Mouse (Mus musculus): ENCODE data around the gene Ebna1bp2. TPM values are rescaled to one million over a fixed set of nuclear protein-coding genes. Genes with fewer than 3 reads are reported as not detected.

Gene Ebna1bp2
- polyA plus RNA-seq, 1 experiment from 2014 or later: 191 TPM

DNA sequence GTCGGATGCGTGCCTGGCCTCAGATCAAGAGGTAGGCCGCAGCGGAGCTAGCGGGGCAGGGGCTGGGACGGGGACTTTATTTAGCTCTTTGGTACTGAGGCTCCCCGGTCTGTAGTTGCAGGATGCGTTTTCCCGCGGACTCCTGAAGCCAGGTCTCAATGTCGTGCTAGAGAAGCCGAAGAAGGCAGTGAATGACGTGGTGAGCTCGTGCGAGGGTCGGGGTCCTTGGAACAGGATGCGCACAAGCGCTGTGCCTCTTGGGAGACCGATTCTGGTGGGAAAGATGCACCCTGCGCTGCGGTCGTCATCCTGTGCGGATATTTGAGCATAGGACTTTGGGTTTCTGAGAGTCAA is 345 bp downstream of the Ebna1bp2 start:
- peak overlapping the region; percentile 81 for H3K27ac ChIP-seq (replicated peaks)
- under 1% methylated on average over 23 of the region's 23 CpGs for WGBS
- peaks cover 34% of the 10 kb centered on the region for H3K36me3 ChIP-seq (replicated peaks)
- H3K27me3 ChIP-seq (replicated peaks; ENCODE audit: low read depth, poor library complexity, severe bottlenecking): no peaks in the 10 kb centered on the region
- peaks cover 10% of the 10 kb centered on the region for H3K4me1 ChIP-seq
- H3K9me3 ChIP-seq: peaks cover 16% of the 10 kb centered on the region; the same call in 1 of the 2 replicates
- H3K4me3 ChIP-seq: peak overlapping the region; percentile 87
- no peak for DNase-seq (ENCODE audit: low spot score)

- Histone ChIP-seq H3K27ac (replicated peaks) (no peak overlapping the region), H3K27me3 (replicated peaks; ENCODE audit: low read depth, poor library complexity, severe bottlenecking) (no peaks in the 10 kb centered on the region), H3K9me3 (peaks cover 16% of the 10 kb centered on the region; the same call in 1 of the 2 replicates), H3K4me3 (peak overlapping the region; percentile 87), H3K36me3 (replicated peaks) (peaks cover 42% of the 10 kb centered on the region), H3K4me1 (peaks cover 10% of the 10 kb centered on the region)
- DNase-seq (ENCODE audit: low spot score): no peak
- WGBS: 89% methylated on average over 9 of the region's 9 CpGs
These were observed 1.2 kb downstream of the Ebna1bp2 start for GRCm38 (mm10) chr4:118621781-118622180.

- Histone ChIP-seq H3K36me3 (replicated peaks) (peaks cover 69% of the 10 kb centered on the region), H3K9me3 (no peaks in the 10 kb centered on the region), H3K27me3 (replicated peaks; ENCODE audit: low read depth, poor library complexity, severe bottlenecking) (no peaks in the 10 kb centered on the region), H3K4me1 (no peaks in the 10 kb centered on the region), H3K27ac (replicated peaks) (no peak overlapping the region), H3K4me3 (no peak overlapping the region)
- 90% methylated on average over 5 of the region's 5 CpGs for WGBS
- no peak for DNase-seq (ENCODE audit: low spot score)
These were observed 9.7 kb downstream of the Ebna1bp2 start for GRCm38 (mm10) chr4:118630261-118630660.

DNA sequence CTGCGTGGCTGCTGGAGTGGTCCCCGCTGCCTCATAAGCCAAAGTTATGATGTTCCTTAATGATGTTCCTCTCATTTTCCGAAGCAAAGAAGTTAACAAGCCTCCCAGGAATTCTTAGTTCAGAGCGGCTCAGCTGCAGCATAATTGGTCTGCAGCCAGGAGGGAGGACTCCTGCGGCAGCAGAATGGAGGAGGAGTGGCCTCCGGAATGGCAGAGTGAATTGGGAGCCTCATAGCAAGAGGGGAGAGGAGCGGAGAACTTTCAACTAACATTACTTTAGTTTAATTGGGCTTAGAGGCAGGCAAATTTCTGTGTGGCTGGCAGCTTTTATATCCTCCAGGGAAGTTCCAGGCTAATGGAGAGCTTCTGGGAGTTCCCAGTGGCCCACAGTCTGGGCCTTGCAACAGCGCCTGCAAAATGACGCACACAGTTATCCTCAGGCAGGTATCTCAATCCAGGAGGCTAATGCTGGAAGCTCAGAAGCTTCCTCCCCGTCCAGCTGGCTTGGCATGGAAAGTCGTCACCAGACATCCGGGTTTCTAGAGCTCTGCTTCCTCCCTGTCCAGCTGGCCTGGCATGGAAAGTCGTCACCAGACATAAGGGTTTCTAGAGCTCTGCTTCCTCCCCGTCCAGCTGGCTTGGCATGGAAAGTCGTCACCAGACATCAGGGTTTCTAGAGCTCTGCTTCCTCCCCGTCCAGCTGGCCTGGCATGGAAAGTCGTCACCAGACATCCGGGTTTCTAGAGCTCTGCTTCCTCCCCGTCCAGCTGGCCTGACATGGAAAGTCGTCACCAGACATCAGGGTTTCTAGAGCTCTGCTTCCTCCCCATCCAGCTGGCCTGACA is 22.0 kb downstream of the Ebna1bp2 start:
- WGBS: 53% methylated on average over 20 of the region's 20 CpGs
- Histone ChIP-seq H3K36me3 (replicated peaks) (no peaks in the 10 kb centered on the region), H3K9me3 (no peaks in the 10 kb centered on the region), H3K4me3 (no peak overlapping the region), H3K4me1 (peaks cover 8% of the 10 kb centered on the region; the same call in 1 of the 2 replicates), H3K27me3 (replicated peaks; ENCODE audit: low read depth, poor library complexity, severe bottlenecking) (no peaks in the 10 kb centered on the region), H3K27ac (replicated peaks) (no peak overlapping the region)
- DNase-seq (ENCODE audit: low spot score): no peak

DNA sequence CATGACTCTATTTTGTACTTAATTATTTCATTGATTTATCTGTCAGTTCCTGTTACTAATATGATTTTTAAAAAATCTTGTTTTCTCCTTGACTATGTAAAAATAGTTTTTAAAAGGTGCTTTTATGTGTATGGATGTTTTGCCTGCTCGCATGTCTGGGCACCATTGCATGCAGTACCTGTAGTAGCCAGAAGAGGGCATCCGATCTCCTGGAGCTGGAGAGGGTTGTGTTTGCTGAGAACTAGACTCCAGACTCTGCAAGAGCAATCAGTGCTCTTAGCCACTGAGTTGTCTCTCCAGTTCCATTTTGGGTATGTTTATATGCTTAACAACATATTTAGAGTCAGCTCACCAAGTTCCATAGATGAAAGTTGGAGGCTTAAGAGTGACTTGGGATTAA is 24.6 kb downstream of the Ebna1bp2 start:
- peak; percentile 72 for DNase-seq (ENCODE audit: low spot score)
- Histone ChIP-seq H3K9me3 (no peaks in the 10 kb centered on the region), H3K4me3 (no peak overlapping the region), H3K36me3 (replicated peaks) (no peaks in the 10 kb centered on the region), H3K4me1 (peaks cover 8% of the 10 kb centered on the region; the same call in 1 of the 2 replicates), H3K27ac (replicated peaks) (no peak overlapping the region), H3K27me3 (replicated peaks; ENCODE audit: low read depth, poor library complexity, severe bottlenecking) (no peaks in the 10 kb centered on the region)
- WGBS: 12% methylated on average over 2 of the region's 2 CpGs

- DNase-seq (ENCODE audit: low spot score): no peak
- Histone ChIP-seq H3K36me3 (replicated peaks) (no peaks in the 10 kb centered on the region), H3K4me1 (no peaks in the 10 kb centered on the region), H3K4me3 (no peak within 1 kb of the TSS), H3K27me3 (replicated peaks; ENCODE audit: low read depth, poor library complexity, severe bottlenecking) (no peaks in the 10 kb centered on the region), H3K27ac (replicated peaks) (no peak within 1 kb of the TSS), H3K9me3 (no peaks in the 10 kb centered on the region)
These were observed 38.1 kb downstream of the Ebna1bp2 start, which contains the start of gene Olfr62 for GRCm38 (mm10) chr4:118658652-118659051. Olfr62 (plus strand) TSS chr4:118658952.

Other genes with a start within 250 kb of the Ebna1bp2 start
- 8.2 and 9.4 TPM in 2 replicates for gene Szt2, start 211.5 kb upstream of the Ebna1bp2 start, polyA plus RNA-seq (2016; fragmentation: Nextera tagmentation; extraction: Ambion mirVana)
- gene Med8, start 211.5 kb upstream of the Ebna1bp2 start, polyA plus RNA-seq (2016; fragmentation: Nextera tagmentation; extraction: Ambion mirVana): 152 and 155 TPM in 2 replicates
- 46.9 and 49.9 TPM in 2 replicates for gene Elovl1, start 192.7 kb upstream of the Ebna1bp2 start, polyA plus RNA-seq (2016; fragmentation: Nextera tagmentation; extraction: Ambion mirVana)
- 402 and 411 TPM in 2 replicates for gene Cdc20, start 183.4 kb upstream of the Ebna1bp2 start, polyA plus RNA-seq (2016; fragmentation: Nextera tagmentation; extraction: Ambion mirVana)
- gene Mpl, start 163.3 kb upstream of the Ebna1bp2 start, polyA plus RNA-seq (2016; fragmentation: Nextera tagmentation; extraction: Ambion mirVana): 0.94 and 1.2 TPM in 2 replicates
- 15.4 and 16.5 TPM in 2 replicates for gene Tie1, start 130.7 kb upstream of the Ebna1bp2 start, polyA plus RNA-seq (2016; fragmentation: Nextera tagmentation; extraction: Ambion mirVana)
- gene 2610528J11Rik, start 93.8 kb upstream of the Ebna1bp2 start, polyA plus RNA-seq (2016; fragmentation: Nextera tagmentation; extraction: Ambion mirVana): 3.9 TPM in 2 replicates
- gene Tmem125, start 76.8 kb upstream of the Ebna1bp2 start, polyA plus RNA-seq (2016; fragmentation: Nextera tagmentation; extraction: Ambion mirVana): 0.79 and 1.1 TPM in 2 replicates
- gene Cfap57, start within 50 bp of the Ebna1bp2 start, polyA plus RNA-seq (2016; fragmentation: Nextera tagmentation; extraction: Ambion mirVana): 0.39 and 0.49 TPM in 2 replicates
- not detected in 2 replicates for gene Olfr62, start 38.2 kb downstream of the Ebna1bp2 start, polyA plus RNA-seq (2016; fragmentation: Nextera tagmentation; extraction: Ambion mirVana)
- 0.06 TPM in 1 of 2 replicates, not detected in the other for gene Olfr1342, start 72.0 kb downstream of the Ebna1bp2 start, polyA plus RNA-seq (2016; fragmentation: Nextera tagmentation; extraction: Ambion mirVana)
- 0.04 TPM in 1 of 2 replicates, not detected in the other for gene Olfr1341, start 82.7 kb downstream of the Ebna1bp2 start, polyA plus RNA-seq (2016; fragmentation: Nextera tagmentation; extraction: Ambion mirVana)
- not detected in 2 replicates for gene Olfr1340, start 99.3 kb downstream of the Ebna1bp2 start, polyA plus RNA-seq (2016; fragmentation: Nextera tagmentation; extraction: Ambion mirVana)
- gene Olfr1339, start 111.4 kb downstream of the Ebna1bp2 start, polyA plus RNA-seq (2016; fragmentation: Nextera tagmentation; extraction: Ambion mirVana): not detected in 2 replicates
- not detected in 2 replicates for gene Olfr1338, start 137.9 kb downstream of the Ebna1bp2 start, polyA plus RNA-seq (2016; fragmentation: Nextera tagmentation; extraction: Ambion mirVana)
- gene Olfr1337, start 161.8 kb downstream of the Ebna1bp2 start, polyA plus RNA-seq (2016; fragmentation: Nextera tagmentation; extraction: Ambion mirVana): not detected in 2 replicates
- not detected in 2 replicates for gene Olfr1335, start 189.1 kb downstream of the Ebna1bp2 start, polyA plus RNA-seq (2016; fragmentation: Nextera tagmentation; extraction: Ambion mirVana)
- not detected in 2 replicates for gene Olfr1333, start 215.5 kb downstream of the Ebna1bp2 start, polyA plus RNA-seq (2016; fragmentation: Nextera tagmentation; extraction: Ambion mirVana)
- gene Olfr1331, start 243.8 kb downstream of the Ebna1bp2 start, polyA plus RNA-seq (2016; fragmentation: Nextera tagmentation; extraction: Ambion mirVana): not detected in 2 replicates

Data from embryonic facial prominence, embryonic 10.5 days (tissue).